Mouse (Mus musculus) bone marrow, adult 2 months (tissue): ENCODE results near the gene Bdh1.

Source experiments
- CTCF ChIP-seq: fragments of 200-500 bp; IDR thresholded peaks from 2 replicates; pipeline ENCODE4 v1.5.1; 2011; ENCODE audit warnings: low read length, control low read depth; ENCODE audit not compliant: control insufficient read depth, insufficient read depth
- POLR2A ChIP-seq: fragments of 200-500 bp; IDR thresholded peaks from 2 replicates; pipeline ENCODE4 v1.6.1; 2011; ENCODE audit warnings: low read depth, mild to moderate bottlenecking, control low read depth, low read length, borderline replicate concordance; ENCODE audit not compliant: control insufficient read depth

- TF ChIP-seq CTCF = no peak
- TF ChIP-seq POLR2A = no peak
These were observed 78.5 kb downstream of the Bdh1 start for GRCm38 (mm10) chr16:31500532-31500931.
